Mouse (Mus musculus) midbrain, embryonic 14.5 days (tissue): ENCODE results near the gene Pcdh9. TPM values are rescaled to one million over a fixed set of nuclear protein-coding genes. Genes with fewer than 3 reads are reported as not detected.

Experiments
- ATAC-seq: fragments of 200-750 bp; cut with Nextera tagmentation; 2 replicates; pipeline ENCODE4 v1.8.0; 2017; ENCODE audit warnings: moderate number of reproducible peaks, moderate library complexity; ENCODE audit not compliant: low FRiP score, low TSS enrichment
- DNase-seq: peaks from one replicate; pipeline ENCODE4 v3.0.0-alpha.2; 2015
- H3K27ac ChIP-seq: fragments of 300-500 bp; sonication (generic); replicated peaks from 2 replicates; pipeline ENCODE4 v1.5.1; 2014; ENCODE audit warnings: mild to moderate bottlenecking, low read depth, low read length, moderate library complexity
- H3K27me3 ChIP-seq: fragments of 300-500 bp; sonication (generic); 2 replicates; pipeline ENCODE4 v1.6.1; 2014; ENCODE audit warnings: low read length, control low read depth, mixed read lengths; ENCODE audit not compliant: control insufficient read depth, insufficient read depth
- H3K36me3 ChIP-seq: fragments of 300-500 bp; sonication (generic); 2 replicates; pipeline ENCODE4 v1.6.1; 2014; ENCODE audit warnings: low read length, control low read depth; ENCODE audit not compliant: control insufficient read depth, insufficient read depth
- H3K4me1 ChIP-seq: fragments of 300-500 bp; sonication (generic); 2 replicates; pipeline ENCODE4 v1.6.1; 2014; ENCODE audit warnings: mild to moderate bottlenecking, antibody characterized with exemption, low read length, control low read depth; ENCODE audit not compliant: control insufficient read depth, insufficient read depth
- H3K4me2 ChIP-seq: fragments of 300-500 bp; sonication (generic); 2 replicates; pipeline ENCODE4 v1.6.1; 2014; ENCODE audit warnings: mild to moderate bottlenecking, low read length, moderate library complexity
- H3K4me3 ChIP-seq: fragments of 300-500 bp; sonication (generic); replicated peaks from 2 replicates; pipeline ENCODE4 v1.5.1; 2014; ENCODE audit warnings: low read depth, low read length
- H3K9ac ChIP-seq: fragments of 300-500 bp; sonication (generic); replicated peaks from 2 replicates; pipeline ENCODE4 v1.6.1; 2014; ENCODE audit warnings: mild to moderate bottlenecking, low read length, moderate library complexity
- H3K9me3 ChIP-seq: fragments of 300-500 bp; sonication (generic); 2 replicates; pipeline ENCODE4 v1.6.1; 2016; ENCODE audit warnings: low read length, control low read depth, mixed read lengths; ENCODE audit not compliant: control insufficient read depth
- WGBS: fragments of 180-500 bp; shearing (Covaris S2); extraction: QIAGEN DNeasy Blood & Tissue Kit; methylation state at CpG from one replicate; pipeline ENCODE4 v1.1.7; 2014; 5-methylcytosine and 5-hydroxymethylcytosine counted together
- polyA plus RNA-seq: library from polyadenylated mRNA; unstranded; fragments of >200 nt; fragmentation: Nextera tagmentation; extraction: Ambion mirVana; gene quantifications from 2 replicates; pipeline ENCODE4 v1.2.1, GENCODE M21; 2014

The Pcdh9 gene
- polyA plus RNA-seq, 1 experiment from 2014 or later = 131 TPM

- Histone ChIP-seq H3K4me3 (no peak overlapping the region), H3K36me3 (no peaks in the 10 kb centered on the region), H3K9me3 (no peaks in the 10 kb centered on the region), H3K4me2 (no peak overlapping the region), H3K4me1 (peaks cover 10% of the 10 kb centered on the region; the same call in 1 of the 2 replicates), H3K9ac (no peak overlapping the region), H3K27me3 (no peaks in the 10 kb centered on the region), H3K27ac (peak overlapping the region; percentile 26; the same call in 1 of the 2 replicates)
- WGBS = 19% methylated on average over 5 of the region's 5 CpGs
- DNase-seq (peak; percentile 94), ATAC-seq (peak; percentile 88)
Measured at GRCm38 (mm10) chr14:93009147-93010064, 881.1 kb downstream of the Pcdh9 start.
